Mouse (Mus musculus) E14TG2a.4 (cell line): ENCODE data around the gene Hist3h2a.

Source experiments
- CTCF ChIP-seq: conservative IDR thresholded peaks from 2 replicates; pipeline ENCODE4 v1.5.1; 2014; ENCODE audit warnings: low read length
- NANOG ChIP-seq: IDR thresholded peaks from 2 replicates; pipeline ENCODE4 v1.6.1; 2014; ENCODE audit warnings: borderline replicate concordance, low read length, mixed read lengths
- POU5F1 ChIP-seq: IDR thresholded peaks from 2 replicates; pipeline ENCODE4 v1.6.1; 2014; ENCODE audit warnings: low read length, borderline replicate concordance

- TF ChIP-seq CTCF (no peak), NANOG (no peak), POU5F1 (no peak)
Observed at GRCm38 (mm10) chr11:58963543-58963942, 9.1 kb downstream of the Hist3h2a start.
